In genomic region chr11:104424727-104425416, GRCm38 (mm10) we compare ENCODE assay signal across 8 mouse cellular contexts. TPM values are rescaled to one million over a fixed set of nuclear protein-coding genes. Genes with fewer than 3 reads are reported as not detected.
A peak's percentile ranks its signal among the peaks of the same experiment; 100 is the strongest.
DNase-seq lines count a peak whose midpoint lies in the region; ATAC-seq and TF ChIP-seq lines count a peak whose summit lies in the region.

No protein-coding gene starts in this region.

- no peak overlapping the region for H3K9ac ChIP-seq in stomach, postnatal 0 days (ENCODE audit: low read length)

- no peak overlapping the region for H3K4me2 ChIP-seq in stomach, postnatal 0 days (replicated peaks; ENCODE audit: low read depth)

- peak; percentile 32 for DNase-seq in right cerebral cortex, adult 18-20 months
- no peak for DNase-seq in right cerebral cortex, postnatal 4 days
- DNase-seq in kidney, postnatal 4 days: peak; percentile 20 to 29
- DNase-seq in monocyte, adult 2 months (ENCODE audit: low read depth in 1 of 2, low spot score in 2 of 2): peak; percentile 65 to 77
- DNase-seq in stomach, postnatal 0 days (ENCODE audit: low spot score): no peak
- no peak for DNase-seq in retina, embryonic 14.5 days (ENCODE audit: low spot score)
- no peak for DNase-seq in ovary, postnatal 14 days (ENCODE audit: low spot score)

- no peaks in the 10 kb centered on the region for H3K27me3 ChIP-seq in stomach, postnatal 0 days (ENCODE audit: control insufficient read depth, insufficient read depth, low read length)

- no peaks in the 10 kb centered on the region for H3K9me3 ChIP-seq in stomach, postnatal 0 days (ENCODE audit: control insufficient read depth, low read length)

- 85% methylated on average over 16 of the region's 16 CpGs for WGBS in stomach, postnatal 0 days

- no peaks in the 10 kb centered on the region for H3K4me1 ChIP-seq in stomach, postnatal 0 days (replicated peaks; ENCODE audit: control insufficient read depth, insufficient read depth)

- no peak overlapping the region for H3K4me3 ChIP-seq in stomach, postnatal 0 days (ENCODE audit: low read depth, low read length)

- TF ChIP-seq EP300 in stomach, postnatal 0 days (optimal IDR thresholded peaks at IDR 0.05): no peak

- peak; percentile 88 for ATAC-seq in erythroblast, adult 5-6 weeks (replicated peaks; ENCODE audit: low FRiP score, poor library complexity, severe bottlenecking)
- ATAC-seq in stomach, postnatal 0 days (ENCODE audit: low FRiP score, low TSS enrichment): no peak

- peaks cover 11% of the 10 kb centered on the region; the same call in 1 of the 2 replicates for H3K36me3 ChIP-seq in stomach, postnatal 0 days (ENCODE audit: control insufficient read depth, insufficient read depth, low read length)

- no peak overlapping the region for H3K27ac ChIP-seq in stomach, postnatal 0 days (replicated peaks)

- no peak for TF ChIP-seq CTCF in stomach, postnatal 0 days (IDR thresholded peaks at IDR 0.05; ENCODE audit: low read depth)

RNA-seq across cellular contexts. Expression of gene Kansl1, which starts 43.8 kb away (rescaled TPM):
- total RNA-seq in erythroblast, adult 5-6 weeks (2015; ENCODE audit: low replicate concordance): 20.8 and 25.1 TPM in 2 replicates
- 20.6 TPM in 2 replicates for total RNA-seq in erythroblast, adult 5-6 weeks (2017; ENCODE audit: low replicate concordance)
- 7.5 and 8.2 TPM in 2 replicates for polyA plus RNA-seq in stomach, postnatal 0 days (2015; fragmentation: Nextera tagmentation; extraction: Ambion mirVana)

Comparison
In these comparisons a context has a peak if more than half of its experiments do, and no peak if none do; other contexts are left out.
1. DNase-seq: peak in right cerebral cortex, adult 18-20 months (single experiment), kidney, postnatal 4 days (2 of 2) and monocyte, adult 2 months (2 of 2); none in right cerebral cortex, postnatal 4 days (single experiment), stomach, postnatal 0 days (single experiment), retina, embryonic 14.5 days (single experiment) and ovary, postnatal 14 days (single experiment).